Mouse (Mus musculus) frontal cortex, adult (tissue): ENCODE results near the gene Rpusd3.

Source experiments
- ATAC-seq: cut with Nextera tagmentation; 2 replicates; pipeline ENCODE4 v1.9.2; 2017; ENCODE audit warnings: mild to moderate bottlenecking, moderate library complexity, mixed read lengths; ENCODE audit not compliant: low TSS enrichment

The Rpusd3 gene

DNA sequence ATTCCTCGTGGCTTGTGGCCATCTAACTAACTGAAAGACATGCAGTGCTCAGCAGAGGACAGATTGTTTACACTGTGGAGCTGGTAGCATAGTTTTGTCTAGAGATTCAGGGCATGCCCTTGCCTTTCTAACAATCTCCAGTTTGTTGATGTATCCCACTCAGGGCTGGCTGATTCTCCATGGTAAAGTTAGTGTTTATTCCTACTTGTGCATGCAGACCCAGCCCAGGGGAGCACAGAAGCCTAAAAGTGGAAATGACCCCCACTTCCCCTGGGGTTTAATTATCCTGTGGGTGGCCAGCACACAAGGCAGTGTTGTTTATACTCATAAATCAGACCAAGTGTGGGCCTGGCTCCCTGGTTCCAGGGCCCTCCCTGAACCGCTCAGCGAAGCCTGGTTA lies 33.1 kb downstream of the Rpusd3 start:
- no peak for ATAC-seq

DNA sequence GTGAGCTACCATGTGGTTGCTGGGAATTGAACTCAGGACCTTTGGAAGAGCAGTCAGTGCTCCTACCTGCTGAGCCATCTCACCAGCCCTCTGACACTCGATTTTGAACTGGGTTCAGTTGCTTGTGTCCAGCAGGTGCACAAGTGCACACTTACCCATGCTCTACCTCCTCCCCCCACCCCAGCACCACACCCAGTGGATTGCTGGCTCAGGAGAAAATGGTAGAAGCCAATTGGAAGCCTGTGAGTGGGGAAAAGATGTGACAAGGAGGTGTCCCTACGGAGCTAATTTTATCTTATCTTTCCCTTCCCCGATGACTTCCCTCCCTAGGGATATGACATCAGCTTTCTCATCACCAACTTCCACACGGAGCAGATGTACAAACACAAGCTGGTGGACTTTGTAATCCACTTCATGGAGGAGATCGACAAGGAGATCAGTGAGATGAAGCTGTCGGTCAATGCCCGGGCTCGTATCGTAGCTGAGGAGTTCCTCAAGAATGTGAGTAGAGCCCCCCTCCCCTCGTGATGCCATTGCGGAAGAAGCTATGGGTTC lies 33.9 kb downstream of the Rpusd3 start:
- no peak for ATAC-seq

DNA sequence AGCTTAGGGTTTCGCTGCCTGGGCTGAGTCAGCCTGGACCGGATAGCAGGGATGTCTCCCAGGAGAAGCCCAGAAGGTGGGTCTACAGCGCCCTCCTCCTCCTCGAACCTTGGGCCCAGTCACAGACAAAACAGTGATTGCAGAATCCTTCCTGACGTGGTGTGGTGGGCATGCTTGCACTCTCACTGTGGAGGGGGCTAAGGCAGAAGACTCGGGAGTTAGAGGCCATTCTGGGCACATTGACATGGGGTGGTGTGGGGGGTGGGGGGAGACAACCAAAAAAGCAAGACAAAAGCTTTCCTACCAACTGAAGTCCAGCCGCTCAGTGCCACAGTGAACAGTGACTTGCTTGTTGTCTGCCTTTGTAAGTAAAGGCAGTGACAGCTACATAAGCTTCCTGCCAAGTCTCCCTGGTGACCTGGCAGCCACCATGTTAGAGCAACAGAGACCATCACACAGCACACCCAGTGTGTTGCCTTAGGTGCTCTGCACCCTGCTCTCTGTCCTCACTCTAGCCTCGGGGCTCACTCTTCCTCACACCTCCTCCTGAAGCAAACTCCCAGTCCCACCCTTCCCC lies 34.7 kb downstream of the Rpusd3 start:
- ATAC-seq: 0 out of 2 replicates have a peak, but pooled peaks have one; percentile 24

DNA sequence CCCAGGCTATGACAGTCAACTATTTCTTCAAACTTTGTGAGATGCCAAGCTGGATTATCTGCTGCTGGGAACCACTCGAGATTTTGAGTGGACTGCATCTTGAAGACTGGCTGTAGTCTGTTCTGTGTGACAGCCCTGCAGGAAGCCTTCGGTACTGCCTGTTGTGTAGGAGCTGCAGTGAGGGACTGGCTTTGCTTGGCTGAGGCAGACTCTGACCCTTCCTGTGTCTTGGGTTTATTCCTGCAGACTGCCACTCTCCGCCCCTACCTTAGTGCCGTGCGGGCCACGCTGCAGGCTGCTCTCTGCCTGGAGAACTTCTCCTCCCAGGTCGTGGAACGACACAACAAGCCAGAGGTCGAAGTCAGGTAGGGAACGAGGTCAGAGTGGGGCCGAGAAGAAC lies 38.7 kb downstream of the Rpusd3 start:
- ATAC-seq: no peak

DNA sequence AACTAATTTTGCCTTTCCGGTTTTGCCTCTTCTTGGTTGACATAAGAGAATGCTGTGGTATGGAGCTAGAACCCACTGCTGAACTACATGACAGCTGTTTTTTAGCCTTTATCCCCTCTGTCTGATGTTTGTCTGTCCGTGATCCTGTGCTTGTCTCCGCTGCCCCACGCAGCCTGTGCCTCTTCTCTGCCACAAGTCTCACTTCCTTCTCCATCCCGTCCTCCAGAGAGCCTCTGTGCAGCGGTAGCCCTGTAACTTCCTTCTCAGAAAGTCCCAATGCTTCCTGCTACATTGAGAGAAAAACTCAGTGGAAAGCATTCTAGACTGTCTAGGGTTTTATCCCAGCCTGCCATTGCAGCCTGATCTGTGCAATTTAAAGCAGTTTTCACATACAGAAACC lies 39.9 kb downstream of the Rpusd3 start:
- no peak for ATAC-seq

DNA sequence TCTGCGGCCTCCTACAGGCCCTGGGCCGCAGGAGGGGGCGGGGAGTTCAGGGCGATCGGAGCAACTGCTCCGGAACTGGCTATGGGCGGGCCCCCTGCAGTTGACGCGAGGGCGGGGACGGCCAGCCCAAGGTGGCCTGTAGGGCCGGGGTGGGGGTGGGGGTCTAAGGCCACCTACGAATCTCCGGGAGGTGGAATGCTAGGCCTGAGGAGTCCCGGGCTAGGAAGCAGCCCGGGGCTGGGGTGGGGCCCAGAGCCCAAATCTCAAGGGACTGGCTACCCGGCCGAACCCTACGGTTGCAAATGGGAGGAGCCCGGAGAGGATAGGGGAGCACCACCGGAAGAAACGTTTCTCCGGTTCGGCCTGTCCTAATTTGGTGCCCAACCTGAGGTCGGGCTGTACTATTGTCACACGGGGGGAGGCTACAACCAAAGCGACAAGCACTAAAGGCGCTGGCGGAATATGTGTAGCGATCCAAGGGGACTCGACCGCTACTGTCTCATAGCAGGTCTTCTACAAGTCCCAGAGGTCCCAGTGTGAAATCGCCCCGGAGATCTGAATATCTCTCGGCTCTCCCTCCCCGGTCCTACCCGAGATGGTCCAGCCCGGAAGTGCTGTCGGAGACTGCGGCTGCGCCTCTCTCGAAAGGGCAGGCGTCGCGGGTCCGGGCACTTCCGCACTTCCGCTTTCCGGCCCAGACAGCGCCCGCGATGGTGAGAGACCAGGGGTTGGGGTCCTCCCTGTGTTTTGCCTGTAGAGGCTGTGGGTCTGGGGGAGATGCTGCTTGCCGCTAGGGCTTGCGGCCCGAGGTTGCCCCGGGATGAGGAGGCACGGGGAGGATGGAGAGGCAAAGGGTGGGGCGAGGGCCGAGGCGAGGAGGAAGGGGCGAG lies 41.4 kb downstream of the Rpusd3 start, which contains the start of the genes Tada3 and Arpc4:
Tada3 (minus strand) TSS at position 388 of the 890 bp plus-strand sequence.
Arpc4 (plus strand) TSS at position 620 of the 890 bp plus-strand sequence.
- peak; percentile 94 for ATAC-seq

DNA sequence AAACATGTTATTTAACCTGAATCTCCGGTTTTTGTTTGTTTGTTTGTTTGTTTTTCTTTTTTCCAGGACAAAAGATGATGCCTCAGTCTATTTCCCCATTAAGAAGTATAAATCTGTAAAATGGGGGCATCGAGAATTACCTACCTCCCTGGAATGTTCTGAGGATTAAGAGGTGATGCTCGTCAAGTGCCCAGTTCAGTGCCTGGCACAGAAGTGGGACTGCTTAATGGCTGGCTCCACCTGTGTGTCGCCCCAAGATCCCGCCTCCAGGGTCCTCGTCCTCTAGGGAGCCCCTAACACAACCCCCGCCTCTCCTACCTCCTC lies 42.0 kb downstream of the Rpusd3 start:
- ATAC-seq: no peak

DNA sequence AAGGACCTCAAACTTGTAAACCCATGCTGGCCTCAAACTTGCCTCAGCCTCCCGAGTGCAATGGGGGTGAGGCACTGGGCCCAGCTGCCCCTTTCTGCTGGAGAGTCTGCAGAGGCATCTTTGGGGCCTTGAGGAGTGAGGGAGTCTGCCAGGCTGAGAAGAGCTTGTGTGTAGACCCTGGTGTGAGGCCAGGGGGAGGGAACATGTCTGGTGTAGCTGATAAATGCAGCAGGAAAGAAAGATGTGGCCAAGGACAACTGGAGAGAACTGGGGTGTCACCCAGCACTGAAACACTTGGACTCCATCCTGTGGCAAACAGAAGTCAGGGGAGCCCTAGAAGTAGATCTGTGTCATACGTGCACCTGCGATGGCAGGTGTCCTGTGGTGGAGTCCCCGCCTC lies 45.6 kb downstream of the Rpusd3 start:
- no peak for ATAC-seq

DNA sequence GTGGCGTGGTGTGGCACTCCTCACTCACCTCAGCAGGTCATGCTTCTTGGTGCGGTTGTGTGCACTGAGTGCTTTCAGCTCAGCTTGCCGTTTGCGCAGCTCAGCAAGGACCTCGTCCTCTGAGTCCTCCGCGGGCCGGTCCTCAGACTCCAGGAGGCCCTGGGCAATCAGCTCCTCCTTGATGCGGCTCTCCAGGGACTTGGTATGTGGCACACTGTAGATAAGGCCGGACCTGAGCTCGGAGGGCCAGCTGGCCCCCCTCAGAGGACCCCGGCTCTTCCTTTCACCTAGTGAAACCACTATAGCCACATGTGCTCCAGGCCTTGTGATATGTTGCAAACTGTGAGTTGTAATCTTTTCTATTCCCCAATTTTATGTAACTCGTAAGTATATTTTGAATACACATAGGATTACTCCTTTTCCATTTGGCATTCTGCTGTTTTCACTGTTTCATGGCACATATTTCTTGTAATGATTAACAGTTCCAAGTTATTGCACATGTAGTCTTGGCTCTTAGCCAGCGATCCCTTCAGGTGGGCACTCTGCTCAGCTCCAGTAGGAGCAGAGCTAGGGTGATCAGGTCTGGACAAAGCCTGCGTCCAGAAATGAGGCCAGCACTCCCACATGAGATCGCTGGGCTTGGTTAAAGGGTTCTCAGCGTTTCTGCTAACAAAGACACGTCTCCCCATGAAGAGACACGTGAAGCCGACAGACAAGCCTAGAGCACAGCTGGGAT lies 48.8 kb downstream of the Rpusd3 start:
- no peak for ATAC-seq

DNA sequence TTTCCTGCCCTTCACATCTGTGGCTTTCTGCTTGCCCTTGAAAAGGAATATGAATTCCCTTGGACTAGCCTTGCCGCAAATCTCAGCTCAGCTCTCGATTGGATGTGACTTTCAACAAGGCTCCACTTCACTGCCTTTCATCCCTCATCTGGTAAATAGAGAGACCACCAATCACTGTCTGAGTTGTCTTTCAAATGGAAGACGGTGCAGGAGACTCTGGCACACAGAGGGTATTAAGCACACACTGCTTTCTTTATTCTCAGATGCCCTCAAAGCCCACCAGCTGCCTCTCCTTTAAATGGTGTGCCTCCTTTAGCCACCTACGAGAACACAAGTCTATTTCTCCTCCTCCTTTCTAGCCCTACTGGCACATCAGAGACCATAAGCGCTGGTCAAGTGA lies 50.6 kb downstream of the Rpusd3 start:
- ATAC-seq: no peak

DNA sequence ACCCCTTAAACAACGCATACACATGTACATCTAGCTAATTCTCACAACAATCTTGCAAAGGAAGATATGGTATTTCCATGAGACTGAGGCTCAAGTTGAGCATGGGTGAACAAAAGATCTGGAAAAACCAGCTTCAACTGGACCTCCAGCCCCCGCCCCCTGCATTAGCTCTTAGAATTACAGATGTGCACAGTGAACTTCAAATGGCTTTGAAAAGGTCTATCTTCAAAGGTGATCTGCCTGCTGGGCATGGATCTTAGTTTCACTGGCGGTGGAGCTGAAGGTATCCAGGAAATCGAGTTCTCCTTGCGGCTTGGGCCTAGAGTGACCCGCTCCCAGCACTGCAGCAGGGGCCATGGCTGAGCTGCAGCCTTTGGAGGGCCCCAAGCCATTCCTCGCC lies 51.0 kb downstream of the Rpusd3 start:
- no peak for ATAC-seq

DNA sequence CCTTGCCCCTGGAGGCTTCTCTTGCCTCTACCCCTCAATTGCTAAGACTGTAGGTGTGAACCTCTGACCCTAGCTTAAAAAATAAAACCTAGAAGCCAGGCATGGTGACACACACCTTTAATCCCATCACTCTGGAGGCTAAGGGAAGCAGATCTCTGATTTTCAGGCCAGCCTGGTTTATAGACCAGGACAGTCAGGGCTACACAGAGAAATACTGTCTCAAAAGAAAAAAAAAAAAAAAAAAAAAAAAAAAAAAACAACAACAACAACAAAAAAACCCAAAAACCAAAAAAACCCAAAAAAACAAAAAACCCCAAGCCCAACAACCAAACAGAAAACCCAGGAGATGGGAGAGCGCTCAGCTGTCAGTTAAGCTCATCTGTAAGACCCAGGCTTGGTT lies 51.6 kb downstream of the Rpusd3 start:
- no peak for ATAC-seq

DNA sequence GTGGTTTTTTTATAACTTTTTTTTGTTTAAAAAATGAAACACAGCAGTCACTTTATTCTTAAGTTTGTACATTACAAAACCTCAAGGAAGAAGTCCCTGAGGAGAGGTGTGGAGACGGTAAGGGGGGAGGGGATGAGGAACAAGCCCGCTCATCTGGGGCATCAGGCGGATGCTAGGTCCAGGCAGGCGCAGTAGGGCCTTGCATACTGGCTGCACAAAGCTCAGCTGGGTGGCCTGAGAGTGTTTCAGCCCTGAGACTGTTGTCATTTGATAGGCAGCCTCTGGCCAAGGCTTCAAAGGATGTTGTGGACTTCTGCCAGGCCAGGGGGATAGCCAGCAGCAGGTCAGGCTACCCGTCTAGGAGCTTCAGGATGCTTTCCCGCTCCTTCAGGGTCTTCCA lies 52.5 kb downstream of the Rpusd3 start:
- ATAC-seq: no peak
